Mouse (Mus musculus) activated CD4-positive, CD25-positive, alpha-beta regulatory T cell, adult 4 months (primary cell): Measurements from ENCODE around the gene Gfy. TPM values are rescaled to one million over a fixed set of nuclear protein-coding genes. Genes with fewer than 3 reads are reported as not detected.
"Not testable (repeated sequence)": the region's sequence is repeated elsewhere in the genome, so short reads cannot be mapped to it uniquely, and the experiment has no call there.

Experiments used
- ATAC-seq: one replicate; pipeline ENCODE4 v1.8.0; 2017
- polyA plus RNA-seq, 2 experiments: library from polyadenylated mRNA; unstranded; fragments of 100-300 nt; shearing (Covaris generic); gene quantifications; one replicate each; pipeline ENCODE4 v1.2.1; 2017

The Gfy gene
- polyA plus RNA-seq, 2 experiments from 2014 or later = not detected

- no peak for ATAC-seq
Observed at GRCm38 (mm10) chr7:45193406-45193805, 14.0 kb upstream of the Gfy start.

- no peak for ATAC-seq
Observed at GRCm38 (mm10) chr7:45192585-45193310, 13.4 kb upstream of the Gfy start.

- ATAC-seq = no peak
Observed at GRCm38 (mm10) chr7:45191803-45192363, 12.5 kb upstream of the Gfy start.

- ATAC-seq = no peak
Observed at GRCm38 (mm10) chr7:45191161-45191560, 11.8 kb upstream of the Gfy start.

GRCm38 (mm10) chr7:45190186-45190585, 10.8 kb upstream of the Gfy start:
- ATAC-seq = no peak

GRCm38 (mm10) chr7:45189600-45189999, 10.2 kb upstream of the Gfy start:
- ATAC-seq = no peak

- no peak for ATAC-seq
Observed at GRCm38 (mm10) chr7:45185921-45186320, 6.6 kb upstream of the Gfy start.

- ATAC-seq = no peak
Observed at GRCm38 (mm10) chr7:45183672-45184071, 4.3 kb upstream of the Gfy start.

GRCm38 (mm10) chr7:45182606-45183005, 3.2 kb upstream of the Gfy start:
- no peak for ATAC-seq

GRCm38 (mm10) chr7:45182199-45182601, 2.8 kb upstream of the Gfy start:
- peak; percentile 87 for ATAC-seq

- no peak for ATAC-seq
Observed at GRCm38 (mm10) chr7:45181540-45181939, 2.2 kb upstream of the Gfy start.

GRCm38 (mm10) chr7:45180896-45181477, 1.6 kb upstream of the Gfy start, which contains the start of gene Pth2:
Pth2 (plus strand) TSS chr7:45180995.
- no peak for ATAC-seq

GRCm38 (mm10) chr7:45178550-45178949, 819 bp downstream of the Gfy start:
- ATAC-seq = no peak

GRCm38 (mm10) chr7:45176356-45176755, 3.0 kb downstream of the Gfy start:
- no peak for ATAC-seq

GRCm38 (mm10) chr7:45175929-45176328, 3.4 kb downstream of the Gfy start:
- no peak for ATAC-seq

- no peak for ATAC-seq
Observed at GRCm38 (mm10) chr7:45175398-45175797, 4.0 kb downstream of the Gfy start.

GRCm38 (mm10) chr7:45174567-45175280, 4.6 kb downstream of the Gfy start:
- ATAC-seq = no peak

- ATAC-seq = not testable (repeated sequence)
Observed at GRCm38 (mm10) chr7:45173772-45174171, 5.6 kb downstream of the Gfy start.

- ATAC-seq = no peak
Observed at GRCm38 (mm10) chr7:45172974-45173373, 6.4 kb downstream of the Gfy start.

GRCm38 (mm10) chr7:45169495-45169894, 9.9 kb downstream of the Gfy start:
- ATAC-seq = no peak

- no peak for ATAC-seq
Observed at GRCm38 (mm10) chr7:45168656-45169055, 10.7 kb downstream of the Gfy start.

- no peak for ATAC-seq
Observed at GRCm38 (mm10) chr7:45167761-45168445, 11.5 kb downstream of the Gfy start.

GRCm38 (mm10) chr7:45166950-45167401, 12.4 kb downstream of the Gfy start:
- no peak for ATAC-seq
